Mouse (Mus musculus): ENCODE data around the gene Tfdp1. TPM values are rescaled to one million over a fixed set of nuclear protein-coding genes. Genes with fewer than 3 reads are reported as not detected.

Gene Tfdp1
- polyA plus RNA-seq (2016; fragmentation: Nextera tagmentation; extraction: Ambion mirVana), result 182 and 193 TPM in 2 replicates

- peak; percentile 94 for DNase-seq (ENCODE audit: low spot score)
- H3K4me3 ChIP-seq, result peak within 1 kb of the TSS; percentile 97
- WGBS, result 6% methylated on average over 71 of the region's 72 CpGs
- no peaks in the 10 kb centered on the region for H3K9me3 ChIP-seq
- H3K4me1 ChIP-seq, result peaks cover 26% of the 10 kb centered on the region
- peaks cover 33% of the 10 kb centered on the region for H3K36me3 ChIP-seq (replicated peaks)
- H3K27me3 ChIP-seq (replicated peaks; ENCODE audit: low read depth, poor library complexity, severe bottlenecking), result no peaks in the 10 kb centered on the region
- H3K27ac ChIP-seq (replicated peaks), result peak within 1 kb of the TSS; percentile 97
Measured at GRCm38 (mm10) chr8:13338255-13338860, at the start of gene Tfdp1. Tfdp1 (plus strand) TSS chr8:13338751.

- 28% methylated on average over 9 of the region's 9 CpGs for WGBS
- peaks cover 9% of the 10 kb centered on the region for H3K4me1 ChIP-seq
- H3K4me3 ChIP-seq, result no peak overlapping the region
- no peaks in the 10 kb centered on the region for H3K9me3 ChIP-seq
- H3K36me3 ChIP-seq (replicated peaks), result peaks cover 55% of the 10 kb centered on the region
- DNase-seq (ENCODE audit: low spot score), result peak; percentile 78
- no peak overlapping the region for H3K27ac ChIP-seq (replicated peaks)
- H3K27me3 ChIP-seq (replicated peaks; ENCODE audit: low read depth, poor library complexity, severe bottlenecking), result no peaks in the 10 kb centered on the region
Measured at GRCm38 (mm10) chr8:13292364-13292763, 46.2 kb upstream of the Tfdp1 start.

GRCm38 (mm10) chr8:13293677-13294470 lies 44.7 kb upstream of the Tfdp1 start:
- H3K27me3 ChIP-seq (replicated peaks; ENCODE audit: low read depth, poor library complexity, severe bottlenecking), result no peaks in the 10 kb centered on the region
- H3K9me3 ChIP-seq, result no peaks in the 10 kb centered on the region
- WGBS, result 90% methylated on average over 9 of the region's 9 CpGs
- H3K4me1 ChIP-seq, result peaks cover 5% of the 10 kb centered on the region
- DNase-seq (ENCODE audit: low spot score), result no peak
- H3K36me3 ChIP-seq (replicated peaks), result peaks cover 69% of the 10 kb centered on the region
- no peak overlapping the region for H3K27ac ChIP-seq (replicated peaks)
- no peak overlapping the region for H3K4me3 ChIP-seq

- peaks cover 6% of the 10 kb centered on the region for H3K9me3 ChIP-seq
- H3K27ac ChIP-seq (replicated peaks), result no peak overlapping the region
- H3K27me3 ChIP-seq (replicated peaks; ENCODE audit: low read depth, poor library complexity, severe bottlenecking), result no peaks in the 10 kb centered on the region
- no peak for DNase-seq (ENCODE audit: low spot score)
- H3K36me3 ChIP-seq (replicated peaks), result peaks cover 96% of the 10 kb centered on the region
- 95% methylated on average over 8 of the region's 8 CpGs for WGBS
- H3K4me3 ChIP-seq, result no peak overlapping the region
- no peaks in the 10 kb centered on the region for H3K4me1 ChIP-seq
Measured at GRCm38 (mm10) chr8:13299571-13299970, 39.0 kb upstream of the Tfdp1 start.

- Histone ChIP-seq H3K4me1 (no peaks in the 10 kb centered on the region), H3K4me3 (no peak overlapping the region), H3K36me3 (replicated peaks) (peaks cover 94% of the 10 kb centered on the region), H3K27me3 (replicated peaks; ENCODE audit: low read depth, poor library complexity, severe bottlenecking) (no peaks in the 10 kb centered on the region), H3K9me3 (peaks cover 6% of the 10 kb centered on the region), H3K27ac (replicated peaks) (no peak overlapping the region)
- no peak for DNase-seq (ENCODE audit: low spot score)
- WGBS, result 96% methylated on average over 7 of the region's 7 CpGs
Measured at GRCm38 (mm10) chr8:13301036-13301435, 37.5 kb upstream of the Tfdp1 start.

GRCm38 (mm10) chr8:13305459-13305858 lies 33.1 kb upstream of the Tfdp1 start:
- WGBS, result 95% methylated on average over 6 of the region's 6 CpGs
- DNase-seq (ENCODE audit: low spot score), result no peak
- Histone ChIP-seq H3K4me1 (no peaks in the 10 kb centered on the region), H3K27ac (replicated peaks) (no peak overlapping the region), H3K27me3 (replicated peaks; ENCODE audit: low read depth, poor library complexity, severe bottlenecking) (no peaks in the 10 kb centered on the region), H3K36me3 (replicated peaks) (peaks cover 77% of the 10 kb centered on the region), H3K4me3 (no peak overlapping the region), H3K9me3 (no peaks in the 10 kb centered on the region)

- Histone ChIP-seq H3K9me3 (no peaks in the 10 kb centered on the region), H3K27ac (replicated peaks) (no peak overlapping the region), H3K27me3 (replicated peaks; ENCODE audit: low read depth, poor library complexity, severe bottlenecking) (no peaks in the 10 kb centered on the region), H3K36me3 (replicated peaks) (peaks cover 77% of the 10 kb centered on the region), H3K4me1 (no peaks in the 10 kb centered on the region), H3K4me3 (no peak overlapping the region)
- WGBS, result 96% methylated on average over 4 of the region's 4 CpGs
- DNase-seq (ENCODE audit: low spot score), result no peak
Measured at GRCm38 (mm10) chr8:13305884-13306283, 32.7 kb upstream of the Tfdp1 start.

GRCm38 (mm10) chr8:13306309-13306909 lies 32.1 kb upstream of the Tfdp1 start:
- Histone ChIP-seq H3K9me3 (no peaks in the 10 kb centered on the region), H3K4me3 (no peak overlapping the region), H3K36me3 (replicated peaks) (peaks cover 77% of the 10 kb centered on the region), H3K4me1 (no peaks in the 10 kb centered on the region), H3K27ac (replicated peaks) (no peak overlapping the region), H3K27me3 (replicated peaks; ENCODE audit: low read depth, poor library complexity, severe bottlenecking) (no peaks in the 10 kb centered on the region)
- 87% methylated on average over 7 of the region's 7 CpGs for WGBS
- no peak for DNase-seq (ENCODE audit: low spot score)

GRCm38 (mm10) chr8:13306916-13307315 lies 31.6 kb upstream of the Tfdp1 start:
- H3K4me3 ChIP-seq, result no peak overlapping the region
- H3K27me3 ChIP-seq (replicated peaks; ENCODE audit: low read depth, poor library complexity, severe bottlenecking), result no peaks in the 10 kb centered on the region
- H3K9me3 ChIP-seq, result no peaks in the 10 kb centered on the region
- 89% methylated on average over 9 of the region's 9 CpGs for WGBS
- H3K27ac ChIP-seq (replicated peaks), result no peak overlapping the region
- DNase-seq (ENCODE audit: low spot score), result no peak
- H3K36me3 ChIP-seq (replicated peaks), result peaks cover 74% of the 10 kb centered on the region
- no peaks in the 10 kb centered on the region for H3K4me1 ChIP-seq

- WGBS, result 87% methylated on average over 3 of the region's 3 CpGs
- DNase-seq (ENCODE audit: low spot score), result no peak
- peaks cover 4% of the 10 kb centered on the region for H3K4me1 ChIP-seq
- no peak overlapping the region for H3K27ac ChIP-seq (replicated peaks)
- H3K27me3 ChIP-seq (replicated peaks; ENCODE audit: low read depth, poor library complexity, severe bottlenecking), result no peaks in the 10 kb centered on the region
- no peak overlapping the region for H3K4me3 ChIP-seq
- H3K36me3 ChIP-seq (replicated peaks), result peaks cover 64% of the 10 kb centered on the region
- no peaks in the 10 kb centered on the region for H3K9me3 ChIP-seq
Measured at GRCm38 (mm10) chr8:13314922-13315321, 23.6 kb upstream of the Tfdp1 start.

GRCm38 (mm10) chr8:13316671-13317070 lies 21.9 kb upstream of the Tfdp1 start:
- Histone ChIP-seq H3K4me3 (no peak overlapping the region), H3K9me3 (no peaks in the 10 kb centered on the region), H3K4me1 (peaks cover 4% of the 10 kb centered on the region), H3K27me3 (replicated peaks; ENCODE audit: low read depth, poor library complexity, severe bottlenecking) (no peaks in the 10 kb centered on the region), H3K36me3 (replicated peaks) (peaks cover 56% of the 10 kb centered on the region), H3K27ac (replicated peaks) (no peak overlapping the region)
- no peak for DNase-seq (ENCODE audit: low spot score)
- 92% methylated on average over 10 of the region's 10 CpGs for WGBS

GRCm38 (mm10) chr8:13326598-13326997 lies 12.0 kb upstream of the Tfdp1 start:
- H3K9me3 ChIP-seq, result no peaks in the 10 kb centered on the region
- DNase-seq (ENCODE audit: low spot score), result peak; percentile 49
- no peaks in the 10 kb centered on the region for H3K27me3 ChIP-seq (replicated peaks; ENCODE audit: low read depth, poor library complexity, severe bottlenecking)
- no peak overlapping the region for H3K27ac ChIP-seq (replicated peaks)
- WGBS, result 35% methylated on average over 5 of the region's 5 CpGs
- peaks cover 3% of the 10 kb centered on the region; the same call in 1 of the 2 replicates for H3K4me1 ChIP-seq
- peaks cover 8% of the 10 kb centered on the region for H3K36me3 ChIP-seq (replicated peaks)
- no peak overlapping the region for H3K4me3 ChIP-seq

GRCm38 (mm10) chr8:13334671-13335070 lies 3.9 kb upstream of the Tfdp1 start:
- Histone ChIP-seq H3K27ac (replicated peaks) (no peak overlapping the region), H3K4me1 (peaks cover 13% of the 10 kb centered on the region), H3K27me3 (replicated peaks; ENCODE audit: low read depth, poor library complexity, severe bottlenecking) (no peaks in the 10 kb centered on the region), H3K36me3 (replicated peaks) (no peaks in the 10 kb centered on the region), H3K9me3 (no peaks in the 10 kb centered on the region), H3K4me3 (no peak overlapping the region)
- WGBS, result 42% methylated on average over 1 of the region's 1 CpGs
- no peak for DNase-seq (ENCODE audit: low spot score)

Data from embryonic facial prominence, embryonic 10.5 days (tissue).